Mouse (Mus musculus): ENCODE measurements around the gene Fyn.

- TF ChIP-seq CTCF (conservative IDR thresholded peaks at IDR 0.05 in 1 of 2, IDR thresholded peaks at IDR 0.05 in 1 of 2; ENCODE audit: low read depth in 2 of 2, low read length in 2 of 2) (no peak), KAT2A (IDR thresholded peaks at IDR 0.05; ENCODE audit: insufficient replicate concordance, low read length) (no peak), JUND (conservative IDR thresholded peaks at IDR 0.05; ENCODE audit: low read depth, low read length) (no peak)
Measured at GRCm38 (mm10) chr10:39505621-39506020, 137.0 kb downstream of the Fyn start.
